In the genomic region with DNA sequence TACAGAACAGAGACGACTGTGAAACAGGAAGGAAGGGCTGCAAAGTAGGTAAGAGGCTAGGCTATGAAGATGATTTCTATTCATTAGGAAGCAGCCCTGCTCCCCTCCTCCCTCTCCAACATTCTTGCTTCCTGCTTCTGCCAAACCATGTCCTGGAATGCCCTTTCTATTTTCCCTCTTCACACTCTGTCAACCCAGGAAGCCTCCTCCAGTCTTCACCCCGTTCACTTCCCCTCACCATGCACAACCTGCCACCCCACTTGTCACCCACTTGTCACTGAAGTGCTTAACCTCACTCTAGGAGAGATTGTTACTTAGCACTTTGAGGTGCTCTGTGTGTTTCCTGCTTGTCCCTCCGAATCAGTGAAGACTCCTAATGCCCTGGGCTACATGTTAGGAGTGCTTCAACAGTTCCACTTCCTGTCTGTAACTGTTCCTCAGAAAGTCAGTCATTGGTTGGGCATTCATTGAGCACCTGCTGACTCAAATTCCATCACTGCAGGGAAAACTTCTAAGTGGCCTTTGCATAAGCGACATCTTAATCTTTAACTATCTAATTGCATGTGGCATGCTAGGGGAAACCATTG, we compare ENCODE assay signal across 11 mouse cellular contexts.
DNase-seq lines count a peak whose midpoint lies in the region; ATAC-seq lines count a peak whose summit lies in the region.
"Had no signal": no experiment of that assay in that cellular context is flagged by ENCODE, and none has a peak within 500 bp of the region (broad histone marks: within the 10 kb centered on the region; RNA-seq: fewer than 3 reads in every experiment).

No protein-coding gene starts in this region.

- H3K4me2 ChIP-seq in kidney, embryonic 14.5 days (replicated peaks; ENCODE audit: low read depth, low read length), result no peak overlapping the region
- no peak overlapping the region for H3K4me2 ChIP-seq in midbrain, embryonic 15.5 days
- H3K4me2 ChIP-seq: hindbrain, embryonic 13.5 days; liver, embryonic 11.5 days had no signal

- no peaks in the 10 kb centered on the region for H3K4me1 ChIP-seq in kidney, embryonic 14.5 days (ENCODE audit: control insufficient read depth, insufficient read depth, low read length)
- no peaks in the 10 kb centered on the region for H3K4me1 ChIP-seq in midbrain, embryonic 15.5 days
- H3K4me1 ChIP-seq: hindbrain, embryonic 13.5 days had no signal

- H3K4me3 ChIP-seq in kidney, embryonic 14.5 days (ENCODE audit: low read length), result no peak overlapping the region
- H3K4me3 ChIP-seq in midbrain, embryonic 15.5 days, result no peak overlapping the region
- H3K4me3 ChIP-seq: hindbrain, embryonic 13.5 days had no signal

- DNase-seq in kidney, adult 11 months, result peak; percentile 4
- peak; percentile 22 for DNase-seq in kidney, adult 9 months
- peak; percentile 74 for DNase-seq in lung, postnatal 36 days
- DNase-seq in ovary, postnatal 14 days (ENCODE audit: low spot score), result no peak
- DNase-seq: gastrocnemius, postnatal 10 days had no signal

- no peak overlapping the region for H3K9ac ChIP-seq in kidney, embryonic 14.5 days (ENCODE audit: low read depth, low read length)
- H3K9ac ChIP-seq in midbrain, embryonic 15.5 days, result no peak overlapping the region
- H3K9ac ChIP-seq: hindbrain, embryonic 13.5 days had no signal

- H3K9me3 ChIP-seq in kidney, embryonic 14.5 days (ENCODE audit: control insufficient read depth, low read length), result no peaks in the 10 kb centered on the region
- H3K9me3 ChIP-seq in midbrain, embryonic 15.5 days, result no peaks in the 10 kb centered on the region
- H3K9me3 ChIP-seq: hindbrain, embryonic 13.5 days had no signal

- ATAC-seq in kidney, embryonic 14.5 days (ENCODE audit: low FRiP score, low TSS enrichment), result no peak
- ATAC-seq in activated CD4-positive, CD25-positive, alpha-beta regulatory T cell, adult 4 months, result peak; percentile 75
- ATAC-seq in monocyte, adult 5-6 weeks (replicated peaks; ENCODE audit: insufficient number of reproducible peaks, low FRiP score, low TSS enrichment, poor library complexity, severe bottlenecking), result no peak; the same call in 1 of the 2 replicates
- no peak for ATAC-seq in midbrain, embryonic 15.5 days (replicated peaks)

- no peaks in the 10 kb centered on the region for H3K36me3 ChIP-seq in kidney, embryonic 14.5 days (ENCODE audit: control insufficient read depth, insufficient read depth, low read length)
- H3K36me3 ChIP-seq in midbrain, embryonic 15.5 days (replicated peaks), result no peaks in the 10 kb centered on the region
- H3K36me3 ChIP-seq: hindbrain, embryonic 13.5 days had no signal

- no peaks in the 10 kb centered on the region for H3K27me3 ChIP-seq in kidney, embryonic 14.5 days (ENCODE audit: control insufficient read depth, insufficient read depth, low read length)
- no peaks in the 10 kb centered on the region for H3K27me3 ChIP-seq in midbrain, embryonic 15.5 days (replicated peaks)
- H3K27me3 ChIP-seq: hindbrain, embryonic 13.5 days had no signal

- whole genome bisulfite sequencing in kidney, embryonic 14.5 days, result 45% methylated on average over 4 of the region's 4 CpGs
- 76% methylated on average over 4 of the region's 4 CpGs for WGBS in midbrain, embryonic 15.5 days

- no peak overlapping the region for H3K27ac ChIP-seq in kidney, embryonic 14.5 days (ENCODE audit: low read depth, low read length)
- no peak overlapping the region for H3K27ac ChIP-seq in midbrain, embryonic 15.5 days
- H3K27ac ChIP-seq: hindbrain, embryonic 13.5 days had no signal
